Mouse (Mus musculus): ENCODE measurements around the gene Stk11.

Gene Stk11

GRCm38 (mm10) chr10:80094684-80095083 is 20.9 kb upstream of the Stk11 start:
- DNase-seq (ENCODE audit: low spot score in 2 of 2), result no peak

DNA sequence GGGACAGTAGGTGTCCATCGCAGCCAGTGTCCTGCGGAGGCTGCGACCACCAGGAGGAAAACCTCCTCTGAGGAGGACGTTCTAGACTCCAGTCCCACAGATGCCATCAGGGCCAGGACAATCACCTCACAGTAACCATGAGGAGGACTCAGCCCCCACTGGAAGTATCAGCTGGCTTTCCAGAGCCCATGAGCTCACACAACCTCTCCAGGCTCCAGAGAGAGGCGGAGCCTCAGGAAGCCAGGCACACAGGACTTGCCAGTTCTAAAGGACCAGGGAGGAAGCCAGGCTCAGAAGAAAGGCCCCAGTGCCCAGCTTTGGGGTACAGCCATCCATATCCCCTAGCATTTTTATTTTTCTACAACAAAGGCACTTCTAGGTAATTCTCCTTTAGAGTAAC is 20.1 kb upstream of the Stk11 start:
- no peak for DNase-seq (ENCODE audit: low spot score in 2 of 2)

GRCm38 (mm10) chr10:80097275-80097674 is 18.3 kb upstream of the Stk11 start:
- no peak for DNase-seq (ENCODE audit: low spot score in 2 of 2)

DNA sequence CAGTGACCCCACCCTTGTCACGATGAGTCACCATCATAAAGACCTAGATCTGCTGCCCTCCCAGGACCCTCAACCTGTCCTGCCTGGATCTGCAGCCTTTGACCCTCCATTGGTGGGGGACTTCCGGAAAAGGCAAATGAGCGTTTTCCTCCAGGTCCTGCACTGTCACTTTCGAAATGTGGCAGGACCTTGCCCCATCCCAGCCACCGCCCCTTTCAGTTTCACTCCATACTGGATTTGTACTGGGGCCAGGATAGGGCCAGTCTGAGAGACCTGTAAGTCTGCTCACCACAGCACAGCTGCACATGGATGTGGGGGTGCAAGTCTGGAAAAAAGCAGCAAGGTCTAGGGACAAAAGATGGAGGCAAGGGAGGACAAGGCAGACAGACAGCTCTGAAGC is 17.0 kb upstream of the Stk11 start:
- DNase-seq (ENCODE audit: low spot score in 2 of 2), result no peak

DNA sequence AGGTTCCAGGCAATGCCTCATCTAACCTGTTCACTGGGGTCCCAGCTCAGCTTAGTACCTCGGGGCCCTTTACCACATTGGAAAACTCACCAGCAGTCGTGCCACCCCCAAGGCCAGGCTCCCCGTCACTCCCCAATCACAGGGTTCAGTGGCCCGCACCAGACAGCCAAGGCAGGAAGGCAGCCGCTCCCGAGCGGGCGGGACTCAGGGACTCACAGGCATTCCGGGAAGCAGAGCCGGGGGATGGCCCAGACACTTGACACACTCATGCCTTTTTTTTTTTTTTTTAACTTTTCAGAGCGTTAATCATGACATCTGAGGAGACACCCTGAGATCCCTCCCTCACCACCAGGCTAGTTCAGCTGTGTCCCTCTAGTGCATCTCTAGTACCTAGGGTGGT is 14.6 kb upstream of the Stk11 start:
- DNase-seq (ENCODE audit: low spot score in 2 of 2), result peak in 1 of 2 experiments; percentile 28

DNA sequence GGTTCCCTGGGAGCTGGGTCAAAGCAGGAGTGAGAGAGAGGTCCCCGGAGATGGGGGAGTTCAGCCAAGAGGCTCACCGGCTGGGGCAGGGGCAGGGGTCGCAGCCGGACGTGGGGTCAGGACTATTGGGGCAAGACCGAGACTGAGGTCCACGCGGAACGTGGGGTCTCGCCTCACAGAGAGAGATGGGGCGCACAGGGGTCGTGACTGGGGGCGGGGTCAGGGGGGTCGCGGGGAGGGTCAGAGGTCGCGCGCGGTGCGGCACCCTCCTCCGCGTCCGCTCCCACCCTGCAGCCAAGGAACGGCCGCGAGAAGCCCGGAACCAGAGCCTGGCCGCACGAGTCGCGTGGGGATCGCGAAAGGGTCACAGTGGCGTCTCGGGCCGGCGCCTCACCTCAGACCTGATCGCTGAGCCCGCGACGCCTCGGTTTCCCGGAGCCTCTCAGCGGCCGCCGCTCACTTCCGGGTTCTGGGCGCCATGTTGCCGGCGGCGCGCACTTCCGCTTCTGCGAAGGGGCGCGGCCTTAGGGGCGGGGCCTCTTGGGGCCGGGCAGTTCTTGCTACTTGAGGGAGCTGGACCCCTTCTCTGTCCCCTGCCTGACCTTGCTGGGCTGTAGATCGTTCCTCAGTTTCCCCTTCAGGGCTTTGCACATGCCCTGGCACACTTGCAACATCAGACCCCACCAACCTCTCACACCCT is 13.2 kb upstream of the Stk11 start:
- DNase-seq (ENCODE audit: low spot score in 2 of 2), result peak; percentile 81 to 87

DNA sequence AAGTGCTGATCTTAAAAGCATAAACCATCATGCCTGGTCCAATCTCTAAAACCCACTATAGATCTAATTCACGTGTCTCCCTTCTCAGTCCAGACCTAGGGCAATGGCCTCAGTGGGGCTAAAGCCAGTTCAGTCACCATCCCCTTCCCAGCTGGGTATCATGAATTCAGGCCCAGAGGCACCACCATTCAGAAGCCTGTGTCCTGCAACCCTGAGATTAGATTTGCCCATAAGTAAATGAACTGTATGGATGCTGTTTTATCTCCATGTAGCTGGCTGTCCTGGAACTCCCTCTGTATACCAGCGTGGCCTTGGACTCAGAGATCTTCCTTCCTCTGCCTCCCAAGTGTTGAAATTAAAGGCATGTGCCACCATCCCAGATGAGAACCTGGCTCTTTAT is 12.6 kb upstream of the Stk11 start:
- no peak for DNase-seq (ENCODE audit: low spot score in 2 of 2)

DNA sequence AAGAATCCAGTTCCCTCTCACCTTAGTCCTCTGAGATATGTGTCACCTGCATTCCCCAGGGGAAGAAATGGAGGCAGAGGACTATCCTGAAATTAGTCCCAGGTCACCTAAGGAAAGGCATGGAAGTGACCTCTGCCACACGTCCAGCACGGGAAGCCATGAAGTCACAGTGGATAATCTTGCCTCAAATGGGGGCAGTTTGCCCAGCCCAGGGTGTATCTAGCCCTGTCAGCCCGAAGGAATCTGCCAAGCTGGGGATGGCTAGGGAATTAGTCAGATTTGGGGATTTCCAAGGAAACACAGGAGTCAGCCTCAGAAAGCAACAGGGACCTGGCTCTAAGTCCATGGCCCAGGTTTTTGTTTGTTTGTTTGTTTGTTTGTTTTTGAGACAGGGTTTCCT is 11.4 kb upstream of the Stk11 start:
- no peak for DNase-seq (ENCODE audit: low spot score in 2 of 2)

DNA sequence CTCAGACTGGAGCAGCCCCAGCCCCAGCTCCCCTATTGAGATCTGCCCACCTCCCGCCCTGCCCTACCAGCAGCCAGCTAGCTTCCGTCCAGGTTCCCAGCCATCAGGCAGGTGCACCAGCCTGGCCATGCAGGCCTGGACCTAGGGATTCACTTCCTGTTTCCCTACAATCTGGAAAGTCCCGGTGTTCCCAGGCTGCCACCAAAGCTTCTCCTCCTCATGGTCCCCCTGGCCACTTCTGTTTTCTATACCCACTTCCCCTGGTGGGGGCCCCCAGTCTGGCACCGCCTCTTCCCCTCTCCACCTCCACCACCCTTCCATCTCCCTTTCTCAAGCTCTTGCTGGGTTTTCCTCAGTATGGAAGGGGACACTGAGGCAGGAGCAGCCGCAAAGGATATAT is 10.1 kb upstream of the Stk11 start, which contains the start of gene Sbno2:
Gene Sbno2, minus strand, starts transcription at position 112 of the 400 bp plus-strand sequence.
- DNase-seq (ENCODE audit: low spot score in 2 of 2), result no peak

- DNase-seq (ENCODE audit: low spot score in 2 of 2), result no peak
Measured at GRCm38 (mm10) chr10:80105926-80106325, 9.7 kb upstream of the Stk11 start.

- no peak for DNase-seq (ENCODE audit: low spot score in 2 of 2)
Measured at GRCm38 (mm10) chr10:80107678-80108077, 7.9 kb upstream of the Stk11 start.

DNA sequence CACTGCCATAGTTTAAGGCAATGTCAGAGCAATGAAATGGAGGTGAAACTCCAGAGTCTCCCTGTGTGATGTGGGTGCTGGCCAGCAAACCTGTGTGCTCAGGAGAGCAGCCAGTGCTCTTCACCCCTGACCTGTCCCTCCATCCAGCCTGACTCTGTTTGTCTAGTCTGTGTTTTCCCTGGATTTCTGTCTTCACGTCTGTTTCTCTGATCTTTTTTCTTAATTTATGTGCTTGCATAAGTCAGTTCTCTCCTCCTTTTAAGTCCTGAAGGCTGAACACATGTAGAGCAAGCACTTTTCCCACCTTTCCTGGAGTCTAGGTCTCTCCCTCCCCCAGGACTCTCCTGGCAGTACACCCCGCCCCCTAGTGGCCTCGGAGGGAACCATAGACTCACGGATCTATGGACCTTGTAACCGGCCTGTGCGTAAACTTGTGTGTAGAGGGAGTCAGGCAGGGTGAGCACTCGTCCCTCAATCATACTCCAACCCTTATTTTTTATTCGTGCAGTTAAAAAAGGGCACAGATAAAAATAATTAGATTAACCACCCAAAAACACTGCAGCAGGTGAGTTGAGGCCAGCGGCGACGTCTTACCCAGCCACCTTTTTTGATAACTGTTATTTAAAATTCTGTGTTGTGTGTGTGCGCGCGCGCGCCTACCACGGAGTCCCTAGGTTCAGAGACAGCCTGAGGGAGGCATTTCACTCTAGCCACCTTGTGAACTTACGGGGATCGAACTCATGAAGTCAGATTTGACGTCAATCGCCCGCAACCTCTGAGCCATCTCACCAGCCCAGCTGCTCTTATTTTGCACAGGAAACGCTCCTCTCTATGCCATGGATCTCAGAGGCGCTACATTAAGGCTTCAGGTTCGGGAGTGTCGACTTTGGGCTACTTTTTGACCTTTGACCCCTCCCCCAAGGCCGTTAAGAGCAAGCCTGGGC is 990 bp upstream of the Stk11 start:
- DNase-seq (ENCODE audit: low spot score in 2 of 2), result peak; percentile 89 to 92

DNA sequence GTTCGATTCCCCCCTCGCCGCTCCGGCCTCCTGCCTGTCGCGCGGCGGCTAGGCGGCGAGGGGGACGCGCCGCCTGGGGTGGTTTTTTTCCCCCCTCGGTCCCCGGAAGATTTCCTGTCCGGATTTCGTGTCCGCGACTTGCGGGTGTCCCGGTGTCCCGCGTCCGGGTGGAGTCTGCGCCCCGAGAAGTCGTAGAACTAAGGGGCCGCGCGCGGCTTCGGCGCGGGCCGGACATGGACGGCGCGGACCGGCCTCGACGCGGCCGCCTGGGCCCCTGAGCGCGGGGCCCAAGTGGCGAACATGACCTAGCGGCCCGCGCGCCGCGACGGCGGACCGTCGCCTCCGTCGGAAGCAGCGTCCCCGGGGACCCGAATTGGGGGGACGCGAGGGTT is 337 bp downstream of the Stk11 start:
- no peak for DNase-seq (ENCODE audit: low spot score in 2 of 2)

DNA sequence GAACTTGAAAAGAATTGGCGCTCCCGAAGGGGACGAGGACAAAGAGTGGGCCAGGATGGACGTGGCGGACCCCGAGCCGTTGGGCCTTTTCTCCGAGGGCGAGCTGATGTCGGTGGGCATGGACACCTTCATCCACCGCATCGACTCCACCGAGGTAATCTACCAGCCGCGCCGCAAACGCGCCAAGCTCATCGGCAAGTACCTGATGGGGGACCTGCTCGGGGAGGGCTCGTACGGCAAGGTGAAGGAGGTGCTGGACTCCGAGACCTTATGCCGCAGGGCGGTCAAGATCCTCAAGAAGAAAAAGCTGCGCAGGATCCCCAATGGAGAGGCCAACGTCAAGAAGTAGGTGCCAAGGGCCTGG is 942 bp downstream of the Stk11 start:
- DNase-seq (ENCODE audit: low spot score in 2 of 2), result peak in 1 of 2 experiments; percentile 41

GRCm38 (mm10) chr10:80116927-80117691 is 1.5 kb downstream of the Stk11 start:
- peak; percentile 76 to 79 for DNase-seq (ENCODE audit: low spot score in 2 of 2)

GRCm38 (mm10) chr10:80117736-80118135 is 2.1 kb downstream of the Stk11 start:
- DNase-seq (ENCODE audit: low spot score in 2 of 2), result no peak

DNA sequence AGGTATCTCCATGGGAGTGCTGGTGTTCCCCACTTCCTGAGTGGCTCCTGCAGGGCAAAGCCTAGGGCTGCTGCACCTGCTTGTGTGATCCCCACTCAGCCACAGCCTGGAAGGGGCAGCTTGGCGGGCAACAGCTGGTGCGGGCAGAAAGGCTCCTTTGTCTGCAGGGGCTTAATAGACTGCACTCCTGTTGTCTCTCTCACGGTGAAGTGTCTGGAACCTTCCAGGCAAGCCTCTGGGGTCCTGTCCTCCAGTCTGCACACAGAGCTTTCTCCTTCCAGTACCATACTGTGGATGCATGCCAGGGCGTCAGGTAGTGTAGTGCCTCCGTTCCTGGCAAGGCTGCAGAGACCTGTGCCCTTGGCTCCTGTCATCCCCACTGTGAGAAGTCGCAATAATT is 2.9 kb downstream of the Stk11 start:
- DNase-seq (ENCODE audit: low spot score in 2 of 2), result no peak

DNA sequence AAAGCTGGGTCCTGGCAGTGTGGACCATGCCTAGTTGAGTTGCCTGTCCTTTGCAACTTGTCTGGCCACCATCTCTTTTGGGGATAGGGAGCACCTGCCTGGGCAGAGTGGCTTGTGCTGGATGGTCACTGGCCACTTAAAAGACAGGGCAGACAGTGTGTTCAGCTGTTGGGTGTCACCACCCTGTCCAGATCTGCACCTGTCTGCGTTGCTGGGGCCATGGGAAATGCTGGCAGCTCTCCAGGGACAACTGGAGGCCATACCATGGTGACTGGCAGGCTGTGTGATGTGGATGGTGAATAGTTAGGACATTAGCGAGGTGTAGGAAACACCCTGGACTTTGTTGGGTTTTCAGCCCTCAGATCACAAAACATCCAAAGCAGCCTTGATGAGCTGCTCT is 4.5 kb downstream of the Stk11 start:
- no peak for DNase-seq (ENCODE audit: low spot score in 2 of 2)

GRCm38 (mm10) chr10:80121639-80122038 is 6.0 kb downstream of the Stk11 start:
- DNase-seq (ENCODE audit: low spot score in 2 of 2), result no peak

DNA sequence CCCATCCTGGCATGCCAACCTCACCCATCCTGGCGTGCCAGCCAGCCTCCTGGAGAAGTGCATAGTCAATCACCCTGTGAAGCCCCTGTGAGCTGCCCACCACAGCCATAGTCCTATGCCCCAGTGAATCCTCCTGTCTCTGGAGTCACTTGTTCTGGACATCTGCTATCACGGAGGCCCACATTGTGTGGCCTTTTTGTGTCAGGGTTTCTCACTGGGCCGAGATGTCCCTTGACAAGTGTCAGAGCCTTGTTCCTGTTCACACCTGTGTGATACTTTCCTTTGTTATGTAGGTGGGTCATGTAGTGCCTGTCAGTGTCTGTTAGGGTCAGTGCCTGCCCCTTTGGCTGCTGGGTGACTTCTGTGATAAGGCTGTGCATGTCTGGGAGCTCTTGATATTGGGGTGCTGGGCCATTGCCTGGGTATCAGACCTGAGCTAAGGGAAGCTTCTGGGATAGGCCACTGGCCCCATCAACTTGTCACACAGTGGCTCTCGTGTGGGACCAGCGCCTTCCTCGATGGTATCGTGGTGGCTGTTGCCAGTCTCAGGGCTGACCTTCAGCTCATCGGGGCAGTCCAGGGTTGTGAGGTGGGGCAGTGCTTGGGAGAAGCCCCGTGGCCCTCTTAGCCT is 8.4 kb downstream of the Stk11 start:
- no peak for DNase-seq (ENCODE audit: low spot score in 2 of 2)

GRCm38 (mm10) chr10:80127920-80128319 is 12.3 kb downstream of the Stk11 start:
- DNase-seq (ENCODE audit: low spot score in 2 of 2), result no peak

DNA sequence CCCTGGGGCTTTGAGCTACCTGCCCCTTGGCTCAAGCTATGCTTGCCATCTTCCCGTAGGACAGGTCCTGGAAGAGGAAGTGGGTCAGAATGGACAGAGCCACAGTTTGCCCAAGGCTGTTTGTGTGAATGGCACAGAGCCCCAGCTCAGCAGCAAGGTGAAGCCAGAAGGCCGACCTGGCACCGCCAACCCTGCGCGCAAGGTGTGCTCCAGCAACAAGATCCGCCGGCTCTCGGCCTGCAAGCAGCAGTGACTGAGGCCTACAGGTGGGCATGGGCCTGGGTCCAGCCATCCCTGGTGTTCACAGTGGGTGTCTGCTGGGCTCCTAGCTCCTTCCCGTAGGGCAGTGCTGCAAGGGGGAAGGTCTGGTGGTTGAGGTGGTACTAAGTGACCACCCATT is 14.2 kb downstream of the Stk11 start:
- DNase-seq (ENCODE audit: low spot score in 2 of 2), result no peak

Measured in heart, adult 9 months (tissue).